Mouse (Mus musculus): ENCODE measurements around the gene Gli3.

DNA sequence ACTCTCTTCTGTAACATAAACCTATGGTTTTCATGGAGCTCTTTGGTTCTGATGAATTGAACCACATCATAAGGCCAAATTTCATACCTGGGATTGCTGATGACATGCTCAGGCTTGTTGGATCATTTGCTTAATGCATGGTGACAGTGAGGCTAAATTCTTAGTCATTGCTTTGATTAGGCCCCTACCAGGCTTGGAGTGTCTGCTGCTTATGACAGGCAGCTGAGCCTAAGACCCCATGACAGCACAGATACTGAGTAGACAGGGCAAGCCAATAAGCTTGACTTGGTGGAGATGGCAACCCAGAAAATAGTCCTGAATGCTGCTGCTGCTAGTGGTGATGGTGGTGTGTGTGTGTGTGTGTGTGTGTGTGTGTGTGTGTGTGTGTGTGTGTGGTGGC is 47.9 kb downstream of the Gli3 start:
- TF ChIP-seq CTCF (IDR thresholded peaks at IDR 0.05; ENCODE audit: extremely low read depth, insufficient read depth, insufficient read length, insufficient replicate concordance) (no peak), POLR2A (IDR thresholded peaks at IDR 0.05; ENCODE audit: low read depth, low read length) (no peak)

All from spleen, adult 2 months (tissue).